Mouse (Mus musculus) T-helper 17 cell (primary cell): ENCODE measurements at regions not wholly inside any gene's neighbourhood (a gene's known extent, or its start where the extent isn't known, plus 50 kb on each side); places are given as distances from the start of the nearest gene placed in this dataset.

Experiments
- in situ Hi-C, 2 experiments: fragments of 300-600 bp; cut with MboI, MseI; formaldehyde crosslinking; loops; 1 replicate in 1 of 2; 2 replicates in 1 of 2; pipeline ENCODE4 v1.15.1; 2025; ENCODE audit warnings: high pct_unique_total_duplicates in 2 of 2

- in situ Hi-C loops, result no loop called here
These were observed 59.3 kb upstream of the Bcor start for GRCm38 (mm10) chrX:12219474-12219873.

GRCm38 (mm10) chrX:12224314-12224713 lies 64.2 kb upstream of the Bcor start:
- in situ Hi-C loops, result no loop called here

- in situ Hi-C loops, result no loop called here
These were observed 65.1 kb upstream of the Bcor start for GRCm38 (mm10) chrX:12225116-12225891.

DNA sequence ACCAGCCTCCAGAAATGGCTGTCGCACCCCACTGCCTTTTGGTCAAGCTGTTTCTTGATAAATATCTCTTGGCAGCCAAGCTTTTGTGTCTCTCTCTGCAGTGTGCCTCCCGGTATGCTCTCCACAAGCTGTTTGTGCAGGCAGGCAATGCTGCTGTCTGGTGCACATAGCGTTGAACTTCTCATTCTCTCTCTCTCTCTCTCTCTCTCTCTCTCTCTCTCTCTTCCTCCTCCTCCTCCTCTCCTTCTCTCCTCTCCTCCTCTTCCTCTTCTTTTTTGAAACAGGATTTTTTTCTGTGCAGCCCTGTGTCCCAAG lies 65.7 kb upstream of the Bcor start:
- in situ Hi-C loops, result no loop called here

DNA sequence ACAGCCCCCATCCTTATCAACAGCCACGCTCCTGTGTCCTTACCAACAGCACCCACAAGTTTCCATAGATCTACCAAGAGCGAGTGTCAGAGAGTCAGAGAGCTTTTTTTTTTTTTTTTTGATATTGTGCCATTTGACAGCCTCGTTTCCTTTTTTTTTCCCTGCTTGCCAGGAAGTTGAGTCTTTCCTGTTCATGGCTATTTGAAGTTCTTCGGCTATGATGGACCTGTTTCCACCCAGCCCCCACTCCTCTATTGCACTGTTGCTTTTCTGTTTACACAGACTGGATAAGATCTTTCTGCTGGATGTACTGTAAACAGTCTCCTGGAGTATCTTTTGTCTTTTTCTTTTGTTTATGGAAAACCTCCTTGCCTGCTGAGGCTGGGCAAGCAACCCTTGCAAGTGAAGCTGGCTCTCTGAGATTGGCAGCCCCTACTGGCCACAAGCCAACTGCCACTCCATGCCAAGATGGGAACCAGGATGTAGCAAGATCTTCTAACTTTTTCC lies 80.4 kb upstream of the Bcor start:
- in situ Hi-C loops, result no loop called here

GRCm38 (mm10) chrX:12241751-12242150 lies 81.6 kb upstream of the Bcor start:
- in situ Hi-C loops, result no loop called here

DNA sequence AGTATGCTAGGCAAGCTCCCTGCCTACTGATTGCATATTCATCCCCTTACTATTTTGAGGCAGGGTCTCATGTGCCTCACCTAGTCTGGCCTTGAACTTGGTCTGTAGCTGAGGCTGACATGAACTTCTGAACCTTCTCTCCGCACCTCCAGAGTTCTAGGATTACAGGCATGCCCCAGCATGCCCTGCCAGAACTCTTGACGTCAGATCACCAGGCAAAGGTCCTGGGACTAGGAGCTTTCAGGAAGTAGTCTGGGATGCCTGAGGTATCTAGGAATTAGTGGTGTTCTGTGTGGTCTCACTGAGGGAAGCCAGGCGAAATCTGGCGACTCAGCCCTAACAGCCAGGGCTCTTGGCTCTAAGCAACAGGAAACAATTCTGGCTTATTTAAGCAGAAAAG lies 88.9 kb upstream of the Bcor start:
- in situ Hi-C loops, result no loop called here

- in situ Hi-C loops, result no loop called here
These were observed 89.8 kb upstream of the Bcor start for GRCm38 (mm10) chrX:12249911-12250310.

DNA sequence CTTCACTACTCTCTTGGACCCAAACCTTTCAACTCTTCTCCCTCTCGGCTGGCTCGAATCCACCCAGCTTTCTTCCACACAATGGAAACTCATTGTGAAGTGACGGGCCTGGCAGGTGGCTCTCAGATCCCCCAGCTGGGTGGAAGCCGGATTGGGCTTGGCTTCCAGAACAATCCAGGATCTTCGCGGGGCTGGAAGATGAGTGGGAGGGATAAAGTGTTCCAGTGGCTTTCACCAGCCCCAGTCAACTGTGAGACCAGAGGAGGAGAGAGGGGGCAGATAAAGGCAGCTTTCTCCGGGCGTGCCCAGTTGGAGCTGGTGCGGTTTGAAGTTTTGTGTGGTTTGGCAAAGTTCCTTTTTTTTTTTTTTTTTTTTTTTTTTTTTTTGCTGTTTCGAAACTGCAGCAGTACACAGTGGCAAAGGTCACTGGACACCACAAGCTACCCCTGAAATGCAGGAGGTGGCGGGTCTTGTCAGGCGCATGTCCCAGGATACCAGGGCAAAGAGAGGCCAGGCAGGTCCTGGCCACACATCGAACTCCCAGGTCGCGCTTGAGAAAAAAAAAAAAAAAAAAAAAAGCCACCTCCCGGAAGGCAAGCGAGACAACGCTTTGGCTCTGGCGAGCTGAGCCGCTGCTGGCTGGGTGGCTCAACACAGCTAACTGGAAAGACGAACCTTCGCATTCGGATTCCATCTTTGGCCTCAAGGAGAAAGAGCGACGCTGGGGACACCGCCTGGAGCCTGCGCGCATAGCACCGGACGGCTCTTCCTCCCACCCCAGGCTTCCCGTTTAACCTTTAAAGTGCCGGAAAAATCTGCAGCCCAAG lies 91.9 kb upstream of the Bcor start:
- in situ Hi-C loops, result no loop called here

DNA sequence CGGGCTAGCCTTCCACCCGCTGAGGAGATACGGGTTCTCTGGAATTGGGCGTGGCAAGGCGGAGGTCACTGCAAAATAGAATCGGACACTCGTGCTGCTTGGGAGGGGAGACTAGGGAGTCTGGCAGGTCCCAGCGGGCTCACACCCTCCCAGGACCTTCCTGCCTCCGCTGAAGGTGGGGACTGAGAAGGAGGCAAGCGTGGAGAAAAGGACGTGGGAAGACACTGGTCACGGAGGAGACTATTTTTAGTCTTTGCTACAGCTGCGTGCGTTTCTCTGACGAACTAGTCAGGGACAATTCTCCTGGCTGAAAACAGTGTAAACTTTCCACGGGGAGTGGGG lies 92.5 kb upstream of the Bcor start:
- in situ Hi-C loops, result no loop called here

DNA sequence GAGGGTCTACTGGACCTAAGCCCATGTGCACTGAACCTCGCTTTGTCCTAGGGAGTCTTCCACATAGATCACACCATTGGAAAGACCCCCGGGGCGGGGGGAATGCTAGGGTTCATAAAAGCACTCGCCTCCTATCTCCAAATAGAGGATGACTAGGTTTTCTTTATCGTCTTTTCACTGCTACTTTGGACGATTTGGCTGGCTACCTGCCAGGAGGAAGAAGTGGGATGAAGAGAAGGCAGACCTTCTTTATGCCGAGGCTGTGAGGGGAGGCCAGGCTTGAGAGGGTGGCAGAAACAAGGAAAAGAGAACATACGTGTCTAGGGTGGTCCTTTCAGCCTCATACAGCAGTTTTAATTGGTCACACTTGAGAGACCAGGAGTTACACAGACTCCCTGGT lies 96.6 kb upstream of the Bcor start:
- in situ Hi-C loops, result no loop called here

GRCm38 (mm10) chrX:12263834-12264233 lies 103.7 kb upstream of the Bcor start:
- in situ Hi-C loops, result no loop called here

DNA sequence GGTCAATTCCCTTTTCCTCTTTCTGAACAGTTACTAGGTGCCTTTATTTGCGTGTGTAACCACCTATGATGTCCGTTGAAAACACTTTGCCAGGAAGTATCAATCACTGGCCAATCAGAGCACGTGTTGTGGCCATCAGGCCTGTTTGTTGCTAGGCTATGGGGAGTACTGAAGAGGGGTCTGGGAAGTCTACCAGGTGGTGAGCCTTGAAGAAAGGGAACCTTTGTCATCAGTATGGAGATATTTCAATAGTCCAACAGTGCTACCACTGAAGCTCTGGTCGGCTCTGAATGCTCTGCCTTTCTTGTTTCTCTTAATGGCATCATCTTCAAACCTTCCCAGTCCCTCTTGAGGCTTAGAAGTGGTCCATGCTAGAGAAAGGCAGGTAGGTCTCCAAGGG lies 124.6 kb upstream of the Bcor start:
- in situ Hi-C loops, result no loop called here

- in situ Hi-C loops, result no loop called here
These were observed 125.0 kb upstream of the Bcor start for GRCm38 (mm10) chrX:12285141-12285540.

GRCm38 (mm10) chrX:12285976-12286909 lies 126.1 kb upstream of the Bcor start:
- in situ Hi-C loops, result no loop called here

GRCm38 (mm10) chrX:12286910-12287522 lies 126.9 kb upstream of the Bcor start:
- in situ Hi-C loops, result no loop called here

- in situ Hi-C loops, result no loop called here
These were observed 127.8 kb upstream of the Bcor start for GRCm38 (mm10) chrX:12287656-12288561.

DNA sequence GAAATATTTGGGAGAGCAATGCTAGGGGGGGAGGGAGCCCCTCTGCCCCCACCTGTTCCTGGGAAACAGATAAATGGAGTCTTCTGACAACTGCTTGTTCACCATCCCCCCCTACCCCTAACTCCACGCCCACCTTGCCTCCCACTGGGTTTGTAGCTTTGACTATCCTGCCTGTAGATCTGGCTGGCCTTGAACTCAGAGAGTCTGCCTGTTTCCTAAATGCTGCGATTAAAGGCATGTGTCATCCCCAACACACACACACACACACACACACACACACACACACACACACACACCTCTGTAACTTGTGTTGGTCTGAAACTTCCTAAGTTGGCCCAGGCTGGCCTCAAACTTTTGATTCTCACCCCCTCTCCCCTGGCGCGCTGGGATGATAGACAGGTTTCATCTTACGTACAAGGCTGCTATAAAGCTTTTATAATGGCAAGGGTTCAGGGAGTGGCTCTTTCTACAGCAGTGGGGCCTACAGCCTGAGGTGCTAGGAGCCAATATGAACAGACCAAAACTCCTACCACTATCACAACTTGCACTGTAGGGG lies 128.5 kb upstream of the Bcor start:
- in situ Hi-C loops, result no loop called here

GRCm38 (mm10) chrX:12293146-12293545 lies 133.0 kb upstream of the Bcor start:
- in situ Hi-C loops, result no loop called here

- in situ Hi-C loops, result no loop called here
These were observed 134.3 kb upstream of the Bcor start for GRCm38 (mm10) chrX:12294452-12294851.
